Mouse (Mus musculus) ovary, adult 18-20 months (tissue): ENCODE measurements around the gene Psmc1.
A peak's percentile ranks its signal among the peaks of the same experiment; 100 is the strongest.

ENCODE experiments used
- DNase-seq: peaks from one replicate; pipeline ENCODE4 v3.0.0; 2022; ENCODE audit warnings: low spot score, mixed read lengths

The Psmc1 gene

DNA sequence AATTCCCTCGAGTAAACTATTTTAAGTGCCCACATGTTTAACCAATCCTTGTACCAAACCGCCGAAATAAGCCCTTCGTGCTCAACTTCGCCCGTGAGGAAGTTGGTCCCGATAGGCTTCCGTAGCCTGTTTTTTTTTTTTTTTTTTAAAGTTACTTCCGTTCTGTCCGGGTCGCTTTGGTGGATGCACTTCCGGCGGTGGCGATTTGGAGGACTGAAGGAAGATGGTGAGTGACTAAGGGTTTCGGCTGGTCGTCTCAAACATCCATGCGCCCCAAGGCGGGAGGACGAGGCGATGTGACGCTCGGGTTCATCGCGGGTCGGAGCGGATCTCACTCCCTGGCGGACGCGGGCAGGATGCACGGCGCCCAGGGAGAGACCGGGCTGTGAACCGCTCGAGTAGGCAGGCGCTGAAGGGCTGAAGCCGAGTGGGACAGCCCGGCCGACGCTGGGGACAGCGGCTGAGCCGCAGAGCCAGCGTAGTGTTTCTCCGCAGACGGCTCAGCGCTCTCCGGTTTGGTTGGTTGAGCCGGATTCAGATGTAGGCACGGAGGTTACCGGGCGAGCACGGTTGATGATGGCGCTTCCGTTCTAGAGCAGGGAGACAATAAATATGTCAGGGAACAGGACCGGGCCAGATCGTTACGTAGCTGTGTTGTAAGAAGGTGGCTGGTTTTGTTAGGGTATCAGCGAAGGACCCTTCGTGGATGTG is at the start of gene Psmc1:
Psmc1 (plus strand) TSS at position 169 of the 711 bp plus-strand sequence.
- peak; percentile 61 for DNase-seq

DNA sequence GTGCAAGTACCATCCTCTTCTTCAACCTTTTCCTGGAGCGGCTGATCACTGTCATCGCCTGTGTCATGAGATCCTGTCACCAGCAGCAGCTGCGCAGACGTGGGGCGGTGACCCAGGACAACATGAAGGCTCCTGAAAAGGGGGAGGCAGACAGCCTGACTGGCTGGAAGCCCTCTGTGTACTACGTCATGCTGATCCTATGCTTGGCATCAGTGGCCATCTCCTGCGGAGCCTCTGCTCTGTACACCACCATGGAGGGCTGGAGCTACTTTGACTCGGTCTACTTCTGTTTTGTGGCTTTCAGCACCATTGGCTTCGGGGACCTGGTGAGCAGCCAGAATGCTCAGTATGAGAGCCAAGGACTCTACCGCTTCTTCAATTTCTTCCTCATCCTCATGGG is 48.9 kb upstream of the Psmc1 start:
- no peak for DNase-seq

DNA sequence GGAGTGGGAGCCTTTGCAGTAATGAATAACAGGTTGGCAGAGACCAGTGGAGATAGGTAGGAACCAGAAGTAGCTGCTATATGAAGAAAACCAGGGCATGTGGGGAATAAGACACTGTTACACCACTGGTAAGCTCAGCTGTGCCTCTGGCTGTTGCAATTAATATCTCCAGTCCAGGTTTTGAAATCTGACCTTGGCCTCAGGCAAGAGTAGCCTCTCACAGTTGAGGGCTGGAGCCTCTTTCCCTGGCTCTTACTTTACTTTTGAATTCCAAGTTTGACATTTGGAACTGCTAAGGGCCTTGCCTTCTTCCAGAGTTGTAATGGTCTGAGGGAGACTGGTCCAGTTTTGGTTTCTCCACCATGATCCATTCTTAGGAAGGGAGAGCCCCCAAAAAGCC is 48.1 kb upstream of the Psmc1 start:
- DNase-seq: no peak

DNA sequence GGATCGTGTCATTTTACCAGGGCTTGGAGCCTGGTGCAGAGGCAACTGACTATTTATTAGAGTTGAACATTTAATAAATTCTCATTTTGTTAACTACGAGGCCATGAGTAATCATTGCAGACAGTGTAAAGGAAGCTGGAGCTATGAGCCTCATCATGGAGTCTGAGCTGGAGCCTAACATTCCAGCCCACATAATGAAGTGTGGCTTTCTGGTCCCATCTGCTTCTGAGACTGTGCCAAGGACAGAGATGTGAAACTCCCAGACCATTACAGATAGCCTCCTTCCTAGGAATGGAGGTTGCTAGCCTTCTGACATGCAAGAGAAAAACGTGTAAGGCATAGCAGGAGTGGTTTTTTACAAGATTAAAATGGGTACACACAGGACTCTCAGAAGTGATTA is 47.4 kb upstream of the Psmc1 start:
- DNase-seq: no peak

DNA sequence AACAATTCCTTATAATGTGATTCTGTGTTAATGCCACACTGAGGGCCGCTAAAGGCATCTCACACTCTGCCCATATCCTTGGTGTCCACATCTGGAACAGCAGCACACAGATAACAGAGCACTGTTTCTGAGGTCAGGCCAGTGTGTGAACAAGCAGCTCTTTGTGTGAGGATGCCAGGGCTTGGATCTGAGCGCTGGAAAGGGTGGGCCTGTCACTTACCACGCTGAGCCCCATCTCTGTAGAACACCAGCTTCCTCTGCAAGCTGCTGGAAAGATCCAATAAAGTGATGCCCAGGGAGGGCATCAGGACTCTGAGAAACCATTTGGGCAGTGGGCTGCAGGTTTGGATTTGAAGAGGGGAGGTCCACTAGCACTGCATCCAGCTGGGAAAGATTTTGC is 44.8 kb upstream of the Psmc1 start:
- no peak for DNase-seq

DNA sequence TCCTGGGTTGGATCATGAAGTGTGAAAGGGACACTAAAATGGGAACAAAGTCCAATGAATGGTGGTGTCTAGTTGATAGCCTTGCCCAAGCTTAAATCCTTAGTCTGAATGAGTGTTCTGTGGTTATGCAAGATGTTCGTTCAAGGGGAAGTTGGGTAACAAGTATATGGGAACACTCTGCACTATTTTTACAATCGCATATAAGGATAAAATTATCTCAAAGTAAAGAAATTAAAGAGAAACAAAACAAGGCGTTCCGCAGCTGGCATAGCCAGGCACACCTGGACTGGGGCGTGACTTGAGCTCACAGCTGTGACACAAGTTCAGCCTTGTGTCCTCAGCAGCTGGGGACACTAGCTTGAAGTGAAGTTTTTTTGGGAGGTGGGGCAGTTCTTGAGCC is 42.5 kb upstream of the Psmc1 start:
- no peak for DNase-seq

DNA sequence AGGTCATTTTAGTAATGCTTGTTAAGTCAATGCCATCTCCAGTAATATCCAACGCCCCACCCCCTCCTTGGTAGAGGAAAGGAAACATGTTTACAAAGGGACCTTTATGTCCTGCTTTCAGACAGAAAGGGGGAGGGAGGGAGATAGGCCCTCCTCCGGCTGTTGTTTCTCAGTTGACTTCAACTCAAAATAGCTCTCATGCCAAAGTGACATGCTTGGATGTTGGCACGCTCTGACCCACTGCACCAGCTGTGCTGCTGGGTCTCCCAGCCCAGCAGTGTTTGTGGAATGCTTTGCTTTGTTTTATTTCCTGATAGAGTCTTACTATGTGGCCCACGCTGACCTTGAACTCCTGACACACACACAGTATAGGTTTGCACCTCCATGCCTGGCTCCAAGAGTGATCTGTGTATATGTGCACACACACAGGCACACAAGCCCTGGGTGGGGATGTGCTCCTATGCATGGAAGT is 36.7 kb upstream of the Psmc1 start:
- DNase-seq: no peak

DNA sequence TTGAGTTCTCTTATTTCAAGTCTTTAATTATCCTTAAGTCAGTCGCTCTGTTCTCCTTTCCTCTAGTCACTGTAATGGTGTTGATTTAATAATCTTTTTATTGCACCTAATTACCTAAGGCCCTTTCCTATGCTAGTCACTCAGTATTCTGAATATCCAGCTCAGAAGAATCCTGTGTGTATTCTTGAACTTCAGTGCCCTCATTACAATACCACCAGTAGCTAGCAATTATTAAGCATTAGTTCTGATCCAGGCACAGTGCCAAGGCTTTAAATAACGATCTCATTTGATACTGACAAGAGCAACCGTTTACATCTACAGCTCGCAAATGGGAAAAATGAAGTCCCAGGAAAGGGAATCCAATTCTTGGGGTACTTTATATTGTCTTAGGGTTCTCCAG is 34.2 kb upstream of the Psmc1 start:
- no peak for DNase-seq

DNA sequence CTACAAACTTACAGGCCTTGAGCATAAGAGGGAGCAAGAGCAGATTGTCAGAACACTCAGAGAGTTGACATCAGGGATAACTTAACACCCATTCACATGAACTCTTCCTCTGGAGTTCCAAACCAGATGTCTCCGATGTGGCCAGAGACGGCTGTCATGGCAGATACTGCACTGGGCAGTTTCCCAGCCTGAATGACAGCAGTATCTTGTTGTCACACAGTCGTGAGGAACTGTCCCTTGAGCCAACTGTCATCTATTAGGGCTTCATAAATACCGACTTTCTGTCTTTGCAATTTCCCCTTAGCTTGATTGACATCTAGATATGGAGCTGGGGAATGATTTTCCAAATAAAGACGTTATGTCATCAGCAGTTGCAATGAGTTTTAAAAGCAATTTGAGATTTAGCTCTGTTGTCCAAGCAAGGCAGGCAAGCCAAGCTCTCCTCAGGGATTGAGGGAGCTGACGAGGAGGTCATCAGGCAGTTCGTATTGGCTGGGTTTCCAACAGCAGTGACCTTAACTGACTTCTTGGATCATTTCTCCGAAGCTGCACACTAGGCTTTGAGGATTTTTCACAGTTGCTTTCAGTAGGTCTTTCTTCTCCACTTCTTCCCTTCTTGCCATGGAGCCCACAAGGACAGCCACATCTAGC is 30.2 kb upstream of the Psmc1 start:
- DNase-seq: no peak

DNA sequence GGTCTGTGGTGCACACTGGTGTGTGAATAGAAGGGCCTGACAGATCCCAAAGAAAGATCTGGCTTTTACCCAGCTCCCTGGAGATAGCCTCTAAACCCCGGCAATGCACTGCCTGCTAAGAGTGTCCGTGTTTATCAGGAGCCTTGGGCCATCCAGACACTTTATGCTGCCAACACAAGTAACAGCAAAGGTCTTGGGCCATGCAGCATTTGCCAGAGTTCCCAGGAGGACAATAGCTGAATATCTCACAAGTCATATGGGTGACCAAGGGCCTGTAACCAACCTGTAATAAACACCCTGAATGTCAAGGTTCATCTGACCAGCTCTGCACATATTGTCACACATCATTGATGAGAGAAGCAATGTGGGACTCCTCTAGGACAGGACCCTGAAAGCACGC is 21.9 kb upstream of the Psmc1 start:
- DNase-seq: no peak

DNA sequence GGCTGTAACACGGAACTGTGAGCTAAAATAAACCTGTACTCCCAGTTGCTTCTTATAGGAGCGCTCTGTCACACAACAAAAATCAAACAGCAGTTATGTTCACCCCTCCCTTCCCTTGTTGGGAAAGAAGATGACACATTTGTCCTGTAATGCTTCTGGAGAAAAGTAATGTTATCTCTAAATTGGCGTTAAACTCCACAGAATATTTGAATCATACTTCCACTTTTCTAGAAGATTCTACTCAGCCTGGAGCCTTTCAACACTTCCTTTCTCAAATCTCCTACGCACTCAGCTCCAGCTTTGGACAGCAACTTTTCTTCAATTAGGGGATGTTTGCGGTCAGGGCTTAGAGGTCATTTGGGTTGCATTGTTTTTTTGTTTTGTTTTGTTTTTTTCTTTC is 20.7 kb upstream of the Psmc1 start:
- no peak for DNase-seq

DNA sequence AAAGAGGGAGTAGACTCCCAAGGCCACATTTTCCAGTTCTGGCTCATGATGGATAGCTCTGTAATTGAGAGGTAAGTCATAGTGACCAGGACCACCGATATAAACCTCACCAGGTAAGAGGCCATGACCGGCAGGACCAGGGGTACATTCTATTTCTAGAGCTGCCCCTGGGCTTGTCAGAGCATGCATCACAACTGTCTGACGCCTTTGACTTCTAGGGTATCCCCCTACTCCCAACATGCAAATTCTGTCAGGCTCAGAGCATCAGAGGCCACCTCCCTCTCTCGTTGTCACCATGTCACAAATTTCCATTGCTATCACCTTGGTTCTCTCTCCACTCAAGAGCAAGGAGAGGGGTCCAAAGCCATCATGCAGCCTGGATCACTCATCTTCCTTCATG is 19.2 kb upstream of the Psmc1 start:
- no peak for DNase-seq

DNA sequence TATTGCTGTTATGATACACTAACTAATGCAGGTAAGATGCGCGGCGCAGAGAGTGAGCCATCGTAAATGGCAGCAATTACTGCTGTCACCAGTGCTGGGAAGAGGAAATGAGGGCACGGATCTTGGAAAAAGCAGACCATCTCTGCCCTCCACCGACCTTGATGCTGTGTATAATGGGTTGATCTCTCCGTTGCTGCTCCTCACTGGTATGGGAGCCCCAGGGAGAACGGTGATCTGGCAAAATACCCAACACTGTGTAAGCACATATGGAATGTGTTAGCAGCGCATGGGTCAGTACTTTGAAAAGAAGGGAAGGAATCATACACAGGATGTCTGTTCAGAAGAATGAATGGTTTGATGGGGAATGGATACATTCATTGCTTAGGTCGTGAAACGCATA is 16.9 kb upstream of the Psmc1 start:
- DNase-seq: no peak

DNA sequence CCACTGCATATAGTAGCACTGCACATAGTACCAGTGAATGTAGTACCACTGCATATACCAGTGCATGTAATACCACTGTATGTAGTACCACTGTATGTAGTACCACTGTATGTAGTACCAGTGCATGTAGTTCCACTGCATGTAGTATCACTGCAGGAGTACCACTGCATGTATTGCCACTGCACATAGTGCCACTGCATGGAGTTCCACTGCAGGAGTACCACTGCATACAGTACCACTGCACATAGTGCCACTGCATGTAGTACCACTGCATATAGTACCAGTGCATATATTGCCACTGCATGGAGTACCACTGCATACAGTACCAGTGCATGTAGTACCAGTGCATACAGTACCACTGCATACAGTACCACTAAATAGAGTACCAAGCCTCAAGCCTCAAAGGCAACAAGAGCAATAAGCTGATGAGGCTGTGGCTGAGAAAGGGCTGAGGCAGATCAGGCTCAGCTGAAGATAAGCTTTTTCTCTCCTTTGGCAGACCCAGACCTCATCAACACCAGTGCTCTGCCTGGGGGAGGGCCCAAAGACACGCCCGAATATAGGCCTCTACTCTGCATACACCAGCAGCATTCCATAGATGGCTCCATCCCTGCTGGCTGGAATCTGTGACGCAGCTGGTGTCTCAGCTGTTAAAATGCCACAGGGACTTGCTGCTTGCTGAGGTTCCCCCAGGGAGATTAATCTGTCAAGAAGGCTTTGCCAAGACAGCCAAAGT is 9.8 kb upstream of the Psmc1 start:
- no peak for DNase-seq

DNA sequence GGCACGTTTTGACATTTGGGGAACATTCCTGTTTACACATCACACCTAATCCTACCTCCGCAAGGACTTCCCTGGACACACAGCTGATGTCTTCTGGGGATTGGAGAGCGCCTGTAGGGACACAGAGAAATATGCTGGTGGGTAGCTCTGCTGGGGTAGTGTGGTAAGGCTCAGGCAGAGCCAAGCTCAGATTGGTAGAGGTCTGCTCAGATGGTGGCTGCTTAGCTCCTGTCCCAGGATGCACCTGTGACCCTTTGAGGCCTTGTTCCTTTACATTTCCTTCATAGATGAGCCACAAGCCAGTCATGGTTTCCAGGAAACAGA is 9.3 kb upstream of the Psmc1 start:
- no peak for DNase-seq

DNA sequence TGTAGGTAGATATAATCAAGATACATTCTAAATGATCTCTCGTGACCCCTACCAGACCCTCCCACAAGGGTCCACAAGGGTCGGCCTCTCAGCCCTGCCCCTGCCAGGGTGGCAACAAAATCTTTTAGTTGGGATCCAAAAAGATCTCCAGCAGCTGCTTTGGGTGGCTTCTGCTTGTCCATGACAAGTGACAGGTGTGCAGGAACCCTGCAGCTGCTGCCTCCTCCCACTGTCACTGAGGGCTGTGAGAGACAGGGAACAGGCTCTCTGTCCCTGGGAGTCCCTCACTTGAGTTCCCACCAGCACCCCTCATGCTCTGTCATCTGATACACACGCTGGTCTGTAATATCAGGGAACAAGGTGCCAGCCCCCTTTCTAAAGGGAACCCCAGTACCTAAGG is 8.3 kb upstream of the Psmc1 start:
- DNase-seq: no peak

DNA sequence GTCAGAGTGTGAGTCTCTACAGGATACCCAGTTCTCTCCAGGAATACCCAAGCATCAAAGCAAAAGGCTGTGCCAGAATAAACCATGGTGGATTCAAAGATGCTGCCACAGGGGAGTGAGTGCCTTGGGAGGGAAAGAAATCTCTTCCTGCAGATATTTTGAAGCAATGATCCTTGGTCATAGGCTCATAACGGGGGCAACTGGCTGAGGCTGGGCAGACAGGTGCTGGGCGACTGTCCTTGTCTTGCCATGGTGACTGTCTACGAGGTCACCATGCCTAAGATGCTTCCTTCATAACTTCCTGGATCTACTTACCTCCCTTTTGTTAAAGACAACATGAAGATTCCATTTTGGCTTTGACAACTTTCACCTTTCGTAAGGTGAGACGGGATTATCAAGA is 5.4 kb upstream of the Psmc1 start:
- no peak for DNase-seq

DNA sequence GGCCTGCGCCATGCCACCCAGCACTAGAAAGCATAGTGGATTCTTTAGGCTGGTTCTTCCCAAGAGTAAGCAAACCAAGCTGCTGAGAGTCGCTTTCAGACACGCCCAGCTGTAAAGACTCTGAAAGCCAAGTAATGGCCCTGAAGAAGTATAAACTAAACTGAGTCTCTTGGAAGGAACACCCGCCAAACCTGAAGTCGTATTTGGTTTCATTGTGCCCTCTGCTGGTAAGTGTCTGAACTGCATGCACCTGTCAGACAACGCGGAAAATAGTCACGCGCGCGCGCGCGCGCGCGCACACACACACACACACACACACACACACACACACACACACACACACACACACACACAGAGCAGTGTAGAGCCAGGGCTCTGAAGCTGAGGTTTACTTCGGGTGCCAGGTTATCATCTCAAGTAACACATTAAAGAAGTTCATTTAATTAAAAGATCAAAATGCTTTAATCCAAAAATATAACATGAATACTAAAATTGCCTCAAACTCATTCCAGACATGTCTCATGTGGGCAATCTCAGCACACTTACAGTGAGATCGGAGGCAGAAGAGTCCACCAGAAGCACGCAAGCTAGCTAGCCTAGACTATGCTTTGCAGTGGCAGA is 3.6 kb upstream of the Psmc1 start:
- DNase-seq: no peak

DNA sequence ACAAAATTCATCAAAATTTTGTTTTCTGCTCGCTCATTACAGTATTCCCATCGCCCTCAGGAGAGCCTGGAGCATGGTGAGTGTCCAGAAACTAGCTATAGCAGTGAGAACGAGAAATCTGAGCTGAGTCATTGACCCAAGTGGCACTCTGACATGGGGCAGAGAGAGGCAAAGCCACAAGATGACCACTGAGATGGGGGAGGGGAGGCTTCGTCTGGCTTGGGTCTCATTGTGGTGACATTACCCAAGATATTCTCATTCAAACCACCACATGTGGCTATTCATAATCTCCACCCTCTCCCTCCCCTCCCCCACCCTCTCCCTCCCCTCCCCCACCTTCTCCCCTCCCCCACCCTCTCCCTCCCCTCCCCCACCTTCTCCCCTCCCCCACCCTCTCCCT is 2.5 kb upstream of the Psmc1 start:
- no peak for DNase-seq

DNA sequence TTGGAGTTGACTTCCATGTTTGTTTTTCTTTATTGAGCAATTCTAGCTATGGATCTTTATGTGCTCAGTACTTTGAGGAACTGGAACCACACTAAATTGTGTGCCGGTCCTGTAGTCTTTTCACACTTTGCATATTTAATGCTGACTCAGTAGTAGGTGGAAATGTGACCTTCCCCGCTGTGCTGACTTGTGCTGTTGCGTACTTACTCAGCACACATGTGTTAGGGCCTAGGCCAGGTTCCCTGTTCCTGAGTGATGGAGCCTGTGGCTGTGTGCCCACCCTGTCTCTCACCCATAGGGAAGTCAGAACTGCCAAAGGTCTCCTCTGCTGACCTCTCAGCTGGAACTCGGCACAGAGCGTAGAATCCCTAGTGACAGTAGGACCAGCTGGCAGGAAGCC is 6.0 kb downstream of the Psmc1 start:
- no peak for DNase-seq

DNA sequence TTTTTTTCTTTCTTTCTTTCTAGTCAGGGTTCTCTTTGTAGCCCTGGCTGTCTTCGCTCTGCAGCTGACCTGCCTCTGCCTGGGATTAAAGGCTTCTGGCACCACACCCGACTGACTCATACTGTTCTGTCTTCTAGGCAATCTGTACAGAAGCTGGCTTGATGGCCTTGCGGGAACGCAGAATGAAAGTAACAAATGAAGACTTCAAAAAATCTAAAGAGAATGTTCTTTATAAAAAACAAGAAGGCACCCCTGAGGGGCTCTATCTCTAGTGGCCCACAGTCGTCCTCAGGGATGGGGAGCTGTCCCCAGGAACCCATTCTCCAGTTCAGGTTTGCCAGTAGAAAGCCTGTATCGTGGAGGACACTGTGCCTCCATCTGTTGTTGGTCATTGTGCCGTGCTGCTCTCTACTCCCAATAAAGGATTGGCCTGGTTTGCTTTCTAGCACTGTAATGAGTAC is 13.0 kb downstream of the Psmc1 start:
- peak; percentile 69 for DNase-seq

DNA sequence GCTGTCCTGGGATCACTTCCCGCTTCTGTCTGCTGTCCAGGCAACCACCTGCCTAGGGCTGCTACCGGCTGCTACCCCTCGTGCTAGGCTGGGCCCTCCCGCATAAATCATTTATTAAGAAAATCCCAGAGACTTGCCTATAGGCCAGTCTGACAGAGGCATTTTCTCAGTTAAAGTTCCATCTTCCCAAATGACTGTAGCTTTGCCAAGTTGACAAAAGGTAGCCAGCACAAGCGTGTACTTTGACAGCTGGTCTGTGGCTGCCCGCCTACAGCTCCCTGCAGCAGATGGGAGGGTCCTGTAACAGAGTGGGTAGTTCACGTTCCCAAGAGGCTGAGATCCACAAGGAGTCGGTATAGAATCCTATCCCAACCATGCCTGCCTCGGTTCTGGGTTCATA is 13.5 kb downstream of the Psmc1 start:
- no peak for DNase-seq
